Mouse (Mus musculus) liver, adult 2 months (tissue): ENCODE measurements around the gene Mex3d. TPM values are rescaled to one million over a fixed set of nuclear protein-coding genes. Genes with fewer than 3 reads are reported as not detected.

ENCODE experiments used
- DNase-seq: peaks from one replicate; pipeline ENCODE4 v3.0.0-alpha.2; 2011; ENCODE audit warnings: low read depth, low spot score; ENCODE audit errors: extremely low read depth
- H3K27ac ChIP-seq: fragments of 200-500 bp; replicated peaks from 2 replicates; pipeline ENCODE4 v1.5.1; 2012; ENCODE audit warnings: low read depth, mild to moderate bottlenecking, control low read depth, inconsistent platforms, low read length; ENCODE audit not compliant: insufficient read depth
- H3K27me3 ChIP-seq: fragments of 200-500 bp; 2 replicates; pipeline ENCODE4 v1.6.1; 2012; ENCODE audit warnings: mild to moderate bottlenecking, moderate library complexity, low read length, inconsistent platforms; ENCODE audit not compliant: control insufficient read depth, insufficient read depth
- H3K36me3 ChIP-seq: fragments of 200-500 bp; 2 replicates; pipeline ENCODE4 v1.6.1; 2012; ENCODE audit warnings: low read length, inconsistent platforms; ENCODE audit not compliant: control insufficient read depth, insufficient read depth
- H3K4me1 ChIP-seq: fragments of 200-500 bp; 2 replicates; pipeline ENCODE4 v1.6.1; 2011; ENCODE audit warnings: low read length; ENCODE audit not compliant: control insufficient read depth, insufficient read depth
- H3K4me3 ChIP-seq: fragments of 200-500 bp; 2 replicates; pipeline ENCODE4 v1.5.1; 2011; ENCODE audit warnings: low read depth, mild to moderate bottlenecking, control low read depth, low read length, moderate library complexity; ENCODE audit not compliant: insufficient read depth
- H3K79me2 ChIP-seq: fragments of 200-500 bp; 2 replicates; pipeline ENCODE4 v1.6.1; 2012; ENCODE audit warnings: inconsistent platforms, mild to moderate bottlenecking, low read length, moderate library complexity; ENCODE audit not compliant: control insufficient read depth, insufficient read depth
- H3K9ac ChIP-seq: fragments of 200-500 bp; 2 replicates; pipeline ENCODE4 v1.6.1; 2012; ENCODE audit warnings: low read depth, mild to moderate bottlenecking, control low read depth, inconsistent platforms, low read length
- CTCF ChIP-seq: fragments of 200-500 bp; IDR thresholded peaks from 2 replicates; pipeline ENCODE4 v1.5.1; 2011; ENCODE audit warnings: low read depth, low read length, control low read depth
- POLR2A ChIP-seq: fragments of 200-500 bp; IDR thresholded peaks from 2 replicates; pipeline ENCODE4 v1.6.1; 2011; ENCODE audit warnings: low read length, control low read depth; ENCODE audit not compliant: insufficient read depth; ENCODE audit errors: extremely low read depth
- WGBS: fragments of 180-500 bp; shearing (Covaris S2); methylation state at CpG from one replicate; pipeline ENCODE4 v1.1.7; 2018; 5-methylcytosine and 5-hydroxymethylcytosine counted together
- polyA plus RNA-seq: library from polyadenylated mRNA; depleted of rRNA; stranded (reverse); fragments of >200 nt; gene quantifications from 2 replicates; pipeline ENCODE4 v1.2.3, GENCODE M21; 2012
- total RNA-seq: library from RNA; depleted of rRNA; stranded (reverse); fragments of >200 nt; gene quantifications from 2 replicates; pipeline ENCODE4 v1.2.3, GENCODE M21; 2014

The Mex3d gene
- total and polyA plus RNA-seq, 2 experiments = 1.0 to 2.1 TPM

- H3K9ac ChIP-seq = no peak overlapping the region
- DNase-seq = no peak
- peaks cover 4% of the 10 kb centered on the region; the same call in 1 of the 2 replicates for H3K36me3 ChIP-seq
- no peak for TF ChIP-seq POLR2A
- TF ChIP-seq CTCF = no peak
- no peak overlapping the region for H3K27ac ChIP-seq
- H3K27me3 ChIP-seq = no peaks in the 10 kb centered on the region
- H3K4me3 ChIP-seq = no peak overlapping the region
- H3K79me2 ChIP-seq = peaks cover 8% of the 10 kb centered on the region
- peaks cover 8% of the 10 kb centered on the region for H3K4me1 ChIP-seq
- 97% methylated on average over 35 of the region's 35 CpGs for WGBS
Observed at GRCm38 (mm10) chr10:80395025-80395627, 7.7 kb upstream of the Mex3d start.

- peak; percentile 71 for DNase-seq
- Histone ChIP-seq H3K36me3 (peaks cover 4% of the 10 kb centered on the region; the same call in 1 of the 2 replicates), H3K27ac (no peak overlapping the region), H3K27me3 (no peaks in the 10 kb centered on the region), H3K9ac (no peak overlapping the region), H3K79me2 (peaks cover 5% of the 10 kb centered on the region), H3K4me3 (no peak overlapping the region), H3K4me1 (peaks cover 9% of the 10 kb centered on the region)
- WGBS = 58% methylated on average over 5 of the region's 5 CpGs
- TF ChIP-seq CTCF = no peak
- TF ChIP-seq POLR2A = no peak
Observed at GRCm38 (mm10) chr10:80392687-80393086, 5.2 kb upstream of the Mex3d start.

GRCm38 (mm10) chr10:80390697-80391096, 3.2 kb upstream of the Mex3d start:
- no peak overlapping the region for H3K27ac ChIP-seq
- peaks cover 12% of the 10 kb centered on the region; the same call in 1 of the 2 replicates for H3K4me1 ChIP-seq
- no peak for DNase-seq
- WGBS = 66% methylated on average over 9 of the region's 9 CpGs
- no peaks in the 10 kb centered on the region for H3K27me3 ChIP-seq
- H3K79me2 ChIP-seq = peaks cover 7% of the 10 kb centered on the region
- H3K4me3 ChIP-seq = no peak overlapping the region
- H3K9ac ChIP-seq = no peak overlapping the region
- TF ChIP-seq CTCF = no peak
- no peak for TF ChIP-seq POLR2A
- H3K36me3 ChIP-seq = peaks cover 4% of the 10 kb centered on the region; the same call in 1 of the 2 replicates

- TF ChIP-seq CTCF (no peak), POLR2A (no peak)
Observed at GRCm38 (mm10) chr10:80389185-80389708, 1.8 kb upstream of the Mex3d start.

GRCm38 (mm10) chr10:80388731-80389130, 1.3 kb upstream of the Mex3d start:
- H3K9ac ChIP-seq = no peak overlapping the region

More at GRCm38 (mm10) chr10:80389185-80389708, 1.8 kb upstream of the Mex3d start:
- Histone ChIP-seq H3K36me3 (peaks cover 4% of the 10 kb centered on the region; the same call in 1 of the 2 replicates), H3K27ac (no peak overlapping the region), H3K79me2 (peaks cover 7% of the 10 kb centered on the region), H3K27me3 (no peaks in the 10 kb centered on the region), H3K4me1 (peaks cover 12% of the 10 kb centered on the region; the same call in 1 of the 2 replicates), H3K4me3 (no peak overlapping the region), H3K9ac (no peak overlapping the region)
- 70% methylated on average over 4 of the region's 4 CpGs for WGBS
- DNase-seq = no peak

More at GRCm38 (mm10) chr10:80388731-80389130, 1.3 kb upstream of the Mex3d start:
- no peak overlapping the region for H3K27ac ChIP-seq
- H3K79me2 ChIP-seq = peaks cover 7% of the 10 kb centered on the region
- H3K4me1 ChIP-seq = peaks cover 12% of the 10 kb centered on the region; the same call in 1 of the 2 replicates
- H3K36me3 ChIP-seq = peaks cover 1% of the 10 kb centered on the region; the same call in 1 of the 2 replicates
- WGBS = 47% methylated on average over 2 of the region's 2 CpGs
- no peak for DNase-seq
- H3K27me3 ChIP-seq = no peaks in the 10 kb centered on the region
- TF ChIP-seq POLR2A = no peak
- TF ChIP-seq CTCF = no peak
- no peak overlapping the region for H3K4me3 ChIP-seq
